Mouse (Mus musculus): ENCODE measurements around the gene Clstn1. TPM values are rescaled to one million over a fixed set of nuclear protein-coding genes. Genes with fewer than 3 reads are reported as not detected.

The Clstn1 gene
- total and polyA plus RNA-seq, 3 experiments: 6.1 to 26.6 TPM; not detected in 1

DNA sequence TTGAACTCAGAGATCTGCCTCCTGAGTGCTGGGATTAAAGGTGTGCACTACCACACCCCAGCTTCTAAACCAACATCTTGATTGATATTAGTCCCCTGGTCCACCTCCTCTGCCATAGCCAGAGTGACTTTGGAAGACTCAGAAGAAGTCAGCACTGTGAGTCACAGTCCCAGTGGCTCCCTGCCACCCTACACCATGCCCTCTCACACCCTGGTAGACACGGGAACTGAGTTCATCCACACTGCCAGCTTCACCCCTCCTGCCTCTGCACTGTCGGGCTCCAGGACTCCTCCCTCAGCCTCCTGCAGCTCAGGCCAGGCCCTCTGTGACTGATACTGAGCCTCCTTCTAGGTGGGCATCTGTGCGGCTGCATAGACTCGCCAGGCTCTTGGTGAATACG lies 35.4 kb upstream of the Clstn1 start:
- Histone ChIP-seq H3K79me2 (ENCODE audit: control insufficient read depth, insufficient read depth, low read length, poor library complexity) (no peaks in the 10 kb centered on the region), H3K36me3 (ENCODE audit: control insufficient read depth in 1 of 2, insufficient read depth in 2 of 2, low read length in 2 of 2) (no peaks in the 10 kb centered on the region), H3K9ac (ENCODE audit: control insufficient read depth, low read depth, low read length, poor library complexity, severe bottlenecking) (no peak overlapping the region), H3K27ac (ENCODE audit: control insufficient read depth, low read depth, low read length) (no peak overlapping the region), H3K9me3 (replicated peaks; ENCODE audit: insufficient read depth, low read length) (no peaks in the 10 kb centered on the region), H3K4me3 (ENCODE audit: control insufficient read depth in 1 of 2, insufficient read depth in 1 of 2, low read depth in 2 of 2, low read length in 2 of 2) (no peak overlapping the region), H3K27me3 (ENCODE audit: control insufficient read depth in 1 of 2, insufficient read depth in 2 of 2, low read length in 2 of 2) (no peaks in the 10 kb centered on the region), H3K4me1 (ENCODE audit: control insufficient read depth in 1 of 2, insufficient read depth in 2 of 2, low read length in 2 of 2) (no peaks in the 10 kb centered on the region)
- DNase-seq (ENCODE audit: low read depth, low spot score): no peak
- TF ChIP-seq TCF12 (IDR thresholded peaks at IDR 0.05; ENCODE audit: low read depth, low read length): no peak
- no peak for TF ChIP-seq POLR2A (IDR thresholded peaks at IDR 0.05; ENCODE audit: control insufficient read depth in 1 of 2, insufficient read depth in 1 of 2, low read depth in 1 of 2, low read length in 2 of 2, poor library complexity in 1 of 2)
- no peak for TF ChIP-seq MEF2A (IDR thresholded peaks at IDR 0.05; ENCODE audit: extremely low read depth, insufficient replicate concordance, low read depth, low read length, poor library complexity, severe bottlenecking)
- TF ChIP-seq USF2 (IDR thresholded peaks at IDR 0.05; ENCODE audit: borderline replicate concordance in 1 of 2, insufficient read depth in 1 of 2, low read depth in 1 of 2, low read length in 2 of 2): no peak
- no peak for TF ChIP-seq ZKSCAN1 (IDR thresholded peaks at IDR 0.05; ENCODE audit: low read depth, low read length)
- no peak for TF ChIP-seq ELF1 (IDR thresholded peaks at IDR 0.05; ENCODE audit: low read depth, low read length)
- TF ChIP-seq GABPA (IDR thresholded peaks at IDR 0.05; ENCODE audit: low read depth, low read length): no peak
- no peak for TF ChIP-seq POLR2AphosphoS5 (IDR thresholded peaks at IDR 0.05; ENCODE audit: borderline replicate concordance, low read depth, low read length)
- no peak for TF ChIP-seq TBP (IDR thresholded peaks at IDR 0.05; ENCODE audit: low read depth, low read length)
- no peak for TF ChIP-seq MAFK (IDR thresholded peaks at IDR 0.05; ENCODE audit: borderline replicate concordance, low read depth, low read length)
- no peak for TF ChIP-seq EP300 (IDR thresholded peaks at IDR 0.05; ENCODE audit: low read depth in 1 of 2, low read length in 2 of 2)
- no peak for TF ChIP-seq CTCF (IDR thresholded peaks at IDR 0.05 in 2 of 3, conservative IDR thresholded peaks at IDR 0.05 in 1 of 3; ENCODE audit: control insufficient read depth in 1 of 3, insufficient read depth in 1 of 3, low read depth in 2 of 3, low read length in 3 of 3, poor library complexity in 1 of 3, severe bottlenecking in 1 of 3)
- TF ChIP-seq NRF1 (IDR thresholded peaks at IDR 0.05; ENCODE audit: insufficient read depth, low read depth, low read length, poor library complexity, severe bottlenecking): no peak
- no peak for TF ChIP-seq UBTF (IDR thresholded peaks at IDR 0.05; ENCODE audit: borderline replicate concordance, insufficient read depth, low read depth, low read length)
- no peak for TF ChIP-seq BHLHE40 (IDR thresholded peaks at IDR 0.05; ENCODE audit: borderline replicate concordance, low read depth, low read length)
- no peak for TF ChIP-seq POLR2AphosphoS2 (IDR thresholded peaks at IDR 0.05; ENCODE audit: low read length)
- TF ChIP-seq MAZ (IDR thresholded peaks at IDR 0.05; ENCODE audit: low read depth, low read length): no peak
- no peak for TF ChIP-seq RCOR1 (IDR thresholded peaks at IDR 0.05; ENCODE audit: low read depth, low read length)
- no peak for TF ChIP-seq ZNF384 (IDR thresholded peaks at IDR 0.05; ENCODE audit: low read depth, low read length)
- TF ChIP-seq ZMIZ1 (IDR thresholded peaks at IDR 0.05; ENCODE audit: low read depth, low read length): no peak

DNA sequence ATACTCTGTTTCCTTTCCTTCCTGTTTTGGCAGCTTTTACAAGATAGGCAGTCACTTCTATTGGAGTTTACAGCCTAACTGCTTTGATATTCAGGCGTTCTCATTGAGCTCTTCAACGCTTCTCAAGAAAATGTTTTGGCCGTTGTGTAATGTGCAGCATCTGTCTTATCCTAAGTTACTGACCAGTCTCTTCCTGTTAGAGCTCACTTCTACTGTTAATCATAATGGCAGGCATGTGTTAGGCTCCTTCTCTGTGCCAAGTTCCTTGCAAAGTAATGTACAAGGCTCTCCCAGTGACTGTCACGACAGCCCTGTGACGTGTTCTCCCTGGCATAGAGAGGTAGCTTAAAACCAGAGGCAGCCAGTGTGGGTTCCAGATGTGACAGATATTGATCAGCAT lies 34.6 kb upstream of the Clstn1 start:
- Histone ChIP-seq H3K36me3 (ENCODE audit: control insufficient read depth in 1 of 2, insufficient read depth in 2 of 2, low read length in 2 of 2) (no peaks in the 10 kb centered on the region), H3K4me3 (ENCODE audit: control insufficient read depth in 1 of 2, insufficient read depth in 1 of 2, low read depth in 2 of 2, low read length in 2 of 2) (no peak overlapping the region), H3K9ac (ENCODE audit: control insufficient read depth, low read depth, low read length, poor library complexity, severe bottlenecking) (no peak overlapping the region), H3K79me2 (ENCODE audit: control insufficient read depth, insufficient read depth, low read length, poor library complexity) (no peaks in the 10 kb centered on the region), H3K27ac (ENCODE audit: control insufficient read depth, low read depth, low read length) (no peak overlapping the region), H3K9me3 (replicated peaks; ENCODE audit: insufficient read depth, low read length) (no peaks in the 10 kb centered on the region), H3K4me1 (ENCODE audit: control insufficient read depth in 1 of 2, insufficient read depth in 2 of 2, low read length in 2 of 2) (no peaks in the 10 kb centered on the region), H3K27me3 (ENCODE audit: control insufficient read depth in 1 of 2, insufficient read depth in 2 of 2, low read length in 2 of 2) (no peaks in the 10 kb centered on the region)
- TF ChIP-seq TCF12 (IDR thresholded peaks at IDR 0.05; ENCODE audit: low read depth, low read length) (no peak), RAD21 (IDR thresholded peaks at IDR 0.05; ENCODE audit: low read depth, low read length) (no peak), MYB (IDR thresholded peaks at IDR 0.05; ENCODE audit: low read depth, low read length) (no peak), USF2 (IDR thresholded peaks at IDR 0.05; ENCODE audit: borderline replicate concordance in 1 of 2, insufficient read depth in 1 of 2, low read depth in 1 of 2, low read length in 2 of 2) (no peak), MXI1 (IDR thresholded peaks at IDR 0.05; ENCODE audit: low read depth, low read length) (no peak), USF1 (IDR thresholded peaks at IDR 0.05; ENCODE audit: low read depth, low read length) (no peak), ETS1 (IDR thresholded peaks at IDR 0.05; ENCODE audit: low read depth, low read length) (no peak), MAX (IDR thresholded peaks at IDR 0.05; ENCODE audit: low read length) (no peak), HCFC1 (IDR thresholded peaks at IDR 0.05; ENCODE audit: low read depth, low read length) (no peak), BHLHE40 (IDR thresholded peaks at IDR 0.05; ENCODE audit: borderline replicate concordance, low read depth, low read length) (no peak), CHD1 (IDR thresholded peaks at IDR 0.05; ENCODE audit: low read depth, low read length) (no peak), ZC3H11A (IDR thresholded peaks at IDR 0.05; ENCODE audit: low read depth, low read length) (no peak), EP300 (IDR thresholded peaks at IDR 0.05; ENCODE audit: low read depth in 1 of 2, low read length in 2 of 2) (no peak), CTCF (IDR thresholded peaks at IDR 0.05 in 2 of 3, conservative IDR thresholded peaks at IDR 0.05 in 1 of 3; ENCODE audit: control insufficient read depth in 1 of 3, insufficient read depth in 1 of 3, low read depth in 2 of 3, low read length in 3 of 3, poor library complexity in 1 of 3, severe bottlenecking in 1 of 3) (no peak), SMC3 (IDR thresholded peaks at IDR 0.05; ENCODE audit: low read depth, low read length) (no peak), RCOR1 (IDR thresholded peaks at IDR 0.05; ENCODE audit: low read depth, low read length) (no peak), POLR2AphosphoS5 (IDR thresholded peaks at IDR 0.05; ENCODE audit: borderline replicate concordance, low read depth, low read length) (no peak)
- no peak for DNase-seq (ENCODE audit: low read depth, low spot score)
